Mouse (Mus musculus): ENCODE measurements at regions not wholly inside any gene's neighbourhood (a gene's known extent, or its start where the extent isn't known, plus 50 kb on each side); places are given as distances from the start of the nearest gene placed in this dataset.

DNA sequence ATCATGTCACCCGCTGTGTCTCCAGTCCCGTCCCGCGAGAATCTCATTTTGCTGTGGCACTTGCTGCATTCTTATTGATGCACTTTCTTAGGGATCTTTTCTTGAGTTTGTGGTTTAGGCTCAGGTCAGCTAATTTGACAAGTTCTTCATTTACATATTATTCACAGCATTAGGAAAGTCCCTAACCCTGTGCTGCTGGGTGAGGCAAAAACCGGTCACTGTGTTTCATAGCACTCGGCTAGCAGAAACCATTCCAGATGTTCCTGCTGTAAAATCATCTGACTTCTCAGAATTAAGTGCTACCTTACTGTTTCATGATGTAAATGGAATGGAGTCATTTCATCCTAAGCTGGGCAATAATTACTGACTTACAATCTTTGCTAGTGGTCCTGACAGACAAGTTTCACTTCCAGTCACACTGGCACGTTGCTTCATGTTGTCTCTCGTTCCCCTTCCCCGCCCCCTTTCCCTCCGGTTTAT lies 391.1 kb upstream of the Mmadhc start:
- no peak for DNase-seq

DNA sequence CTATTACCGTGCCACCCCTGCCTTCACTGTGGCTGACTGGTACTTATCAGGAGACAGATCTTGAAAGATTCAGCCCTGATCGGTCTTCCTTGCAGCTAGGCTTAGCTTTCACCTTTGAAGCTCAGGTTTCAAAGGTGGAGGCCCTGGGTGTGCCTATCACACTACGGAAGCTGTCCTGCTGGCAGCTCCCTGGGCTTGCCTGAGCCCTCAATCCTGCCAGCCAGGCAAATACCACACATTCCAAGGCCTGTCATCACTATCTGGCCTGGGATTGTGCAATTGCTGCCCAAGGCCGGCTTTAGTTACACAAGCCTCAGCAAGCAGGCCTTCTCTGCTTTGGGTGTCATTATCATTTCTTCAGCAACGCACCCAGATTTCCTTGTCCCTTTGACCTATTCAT lies 390.6 kb upstream of the Mmadhc start:
- DNase-seq, result peak; percentile 67

DNA sequence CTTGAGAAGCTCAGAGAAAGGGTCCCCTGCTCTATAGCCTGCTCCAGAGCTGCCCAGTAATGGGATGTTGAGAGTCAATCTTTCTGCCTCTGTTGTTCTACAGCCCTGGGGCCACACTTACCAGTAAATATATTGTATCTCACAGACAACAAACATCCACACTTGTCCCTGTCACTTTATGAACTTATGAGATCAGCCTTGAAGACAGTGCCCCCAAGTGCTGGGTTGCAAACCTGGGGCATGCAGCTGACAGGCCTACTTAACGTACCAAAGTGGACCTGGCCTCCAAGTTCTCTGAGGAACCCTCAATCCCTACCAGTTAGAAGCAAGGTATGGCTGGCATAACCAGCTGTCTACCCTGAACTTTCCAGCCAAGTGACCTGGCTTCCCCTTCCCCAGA lies 380.9 kb upstream of the Mmadhc start:
- DNase-seq, result no peak

DNA sequence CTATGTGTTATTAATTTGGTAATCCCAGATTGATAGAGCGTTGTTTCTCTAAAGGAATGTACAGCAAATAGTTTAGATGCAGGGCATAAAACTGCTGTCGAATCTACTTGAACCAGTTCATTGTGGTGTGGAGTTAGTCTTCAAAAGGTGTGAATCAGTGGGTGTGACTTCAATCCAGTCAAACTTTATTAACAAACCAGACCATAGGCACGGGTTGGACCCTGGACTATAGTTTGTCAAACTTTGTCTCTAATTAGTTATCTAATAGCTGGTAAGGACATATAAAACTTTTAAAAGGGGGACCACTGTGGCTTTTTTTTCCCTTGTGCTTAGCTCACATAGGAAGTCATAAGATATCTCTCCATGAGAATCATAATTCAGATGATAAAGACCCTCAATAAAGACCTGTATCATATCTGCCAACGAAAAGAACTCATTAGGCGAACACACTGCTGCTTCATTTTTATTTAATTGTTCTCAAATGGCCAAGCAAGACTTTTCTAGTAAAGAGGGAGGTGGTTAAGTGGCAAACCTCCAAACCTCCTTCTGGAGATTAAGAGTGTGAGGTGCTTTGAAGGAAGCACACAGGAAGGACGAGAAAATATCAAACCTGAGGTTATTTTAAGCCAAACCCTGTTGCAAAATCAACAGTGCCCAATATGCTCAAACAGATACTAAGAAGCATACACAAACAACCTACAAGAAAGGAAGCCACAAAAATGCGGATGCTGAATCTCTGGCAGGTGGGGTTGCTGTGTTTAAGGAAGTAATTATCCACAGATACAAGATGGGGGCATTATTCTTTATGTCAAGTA lies 379.3 kb upstream of the Mmadhc start:
- DNase-seq, result no peak

DNA sequence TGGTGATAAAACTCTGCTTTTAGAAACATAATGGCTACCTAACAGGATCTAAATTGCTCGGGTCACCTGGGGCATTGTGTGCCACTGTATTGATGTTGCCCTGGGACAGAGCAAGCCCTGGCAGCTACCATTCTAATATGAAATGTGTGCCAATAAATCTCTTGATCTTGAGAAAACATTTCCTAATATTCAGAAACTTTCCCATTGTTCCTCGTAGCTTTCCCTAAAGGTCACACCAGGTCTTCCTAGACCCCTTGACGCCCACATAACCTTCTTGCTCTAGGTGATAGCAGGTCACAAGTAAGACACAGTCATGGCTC lies 378.2 kb upstream of the Mmadhc start:
- DNase-seq, result no peak

DNA sequence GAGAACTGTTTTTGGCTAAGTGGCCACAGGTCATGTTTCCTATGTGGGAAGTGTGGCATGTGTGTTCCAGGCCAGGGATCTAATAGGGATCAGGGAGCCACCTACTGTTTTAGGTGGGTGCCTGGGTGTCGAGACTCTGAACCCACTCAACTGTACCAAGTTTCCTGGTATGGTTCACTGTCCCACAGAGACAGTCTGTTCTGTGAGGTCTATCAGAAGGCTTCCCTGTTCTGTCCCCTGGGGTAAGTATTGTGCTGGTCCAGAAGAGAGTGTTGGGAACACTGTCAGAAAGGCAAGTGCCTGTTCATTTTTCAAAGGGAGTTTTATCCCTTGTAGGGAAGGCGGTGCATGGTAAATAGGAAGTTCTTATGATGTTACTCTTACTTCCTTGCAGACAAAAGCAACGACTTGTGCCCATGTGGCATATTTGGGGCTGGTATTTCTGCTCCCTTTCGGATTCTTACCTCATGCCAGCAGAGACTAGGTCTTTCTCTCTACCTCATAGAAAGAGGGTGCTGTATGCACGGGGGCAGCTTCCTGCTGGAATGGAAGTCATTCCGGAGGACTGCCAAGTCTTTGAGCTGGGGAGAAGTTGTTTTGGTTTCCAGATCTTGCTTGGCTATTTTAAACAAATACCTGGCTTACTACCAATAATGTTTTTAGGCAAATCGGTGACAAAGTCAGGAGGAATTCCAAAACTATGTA lies 377.7 kb upstream of the Mmadhc start:
- DNase-seq, result peak; percentile 17

DNA sequence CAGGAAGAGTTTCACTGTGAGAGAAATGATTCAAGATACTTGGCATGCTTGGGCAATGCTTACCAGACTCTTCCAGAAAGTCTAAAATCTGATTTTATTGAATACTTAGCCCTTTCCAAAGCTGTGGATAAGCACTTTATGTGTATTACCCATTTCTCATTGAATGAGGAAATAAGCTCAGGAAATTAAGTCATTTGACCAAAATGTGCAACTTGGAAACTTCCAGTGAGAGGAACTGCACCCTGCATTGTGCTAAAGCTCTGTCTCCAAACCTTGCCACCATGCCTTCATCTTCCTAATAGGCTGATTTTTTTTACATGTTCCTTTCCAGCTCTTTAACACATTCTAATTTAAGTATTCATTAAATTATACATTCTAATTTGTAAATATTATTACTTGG lies 372.7 kb upstream of the Mmadhc start:
- no peak for DNase-seq

DNA sequence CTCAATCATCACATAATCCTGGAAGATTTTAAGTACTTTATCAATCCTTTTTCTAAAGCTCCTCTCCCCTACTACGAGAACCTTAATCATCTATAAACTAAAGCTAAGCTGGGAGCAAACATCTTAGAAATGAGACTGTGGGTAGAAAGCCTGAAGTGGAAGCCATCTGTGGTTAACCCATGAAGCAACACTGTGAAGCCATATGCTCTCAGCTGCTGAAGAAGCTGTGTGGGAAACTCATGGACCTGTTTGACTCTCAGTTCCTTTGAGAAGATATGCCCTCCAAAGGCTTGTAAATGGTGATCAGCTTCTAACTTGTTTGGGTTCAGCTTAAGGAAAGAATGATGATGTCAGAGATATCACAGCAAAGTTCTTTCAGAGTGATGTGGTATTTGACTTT lies 372.2 kb upstream of the Mmadhc start:
- no peak for DNase-seq

DNA sequence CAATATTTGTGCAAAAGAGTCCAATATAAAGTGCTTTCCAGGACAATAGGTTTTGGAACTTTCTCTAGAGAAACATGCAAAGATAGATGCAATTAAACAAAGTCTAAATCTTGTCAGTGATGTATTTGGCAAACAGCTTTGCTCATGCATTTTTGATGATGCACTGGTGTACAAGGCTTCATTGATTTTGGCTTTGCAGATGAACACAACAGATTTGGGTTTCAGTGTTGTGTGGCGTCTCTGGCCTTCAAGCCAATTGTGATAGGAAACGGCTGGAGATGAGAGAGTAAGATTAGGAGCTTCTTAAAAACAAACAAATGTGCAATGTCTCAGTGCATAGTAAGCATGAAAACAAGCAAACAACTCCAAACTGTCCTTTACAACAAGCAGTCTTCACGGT lies 370.6 kb upstream of the Mmadhc start:
- DNase-seq, result no peak

DNA sequence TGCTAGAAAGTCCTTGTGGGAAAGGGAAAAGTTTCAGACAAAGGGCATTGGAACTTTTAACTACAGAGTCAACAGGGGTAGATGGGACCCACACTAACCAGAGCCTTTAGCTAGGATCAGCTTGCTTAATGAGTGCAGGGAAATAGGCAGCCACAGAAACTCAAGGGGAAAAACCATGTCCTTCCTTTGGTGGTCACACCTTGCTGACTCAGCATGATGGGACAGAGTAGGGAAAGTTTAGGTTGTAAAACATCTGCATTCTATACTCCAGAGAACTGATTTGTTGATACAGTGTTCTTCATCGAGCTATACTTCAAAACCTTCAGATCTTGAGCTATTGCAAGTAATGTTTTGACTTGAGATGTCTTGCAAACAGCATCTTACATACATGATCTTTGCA lies 365.9 kb upstream of the Mmadhc start:
- DNase-seq, result no peak

DNA sequence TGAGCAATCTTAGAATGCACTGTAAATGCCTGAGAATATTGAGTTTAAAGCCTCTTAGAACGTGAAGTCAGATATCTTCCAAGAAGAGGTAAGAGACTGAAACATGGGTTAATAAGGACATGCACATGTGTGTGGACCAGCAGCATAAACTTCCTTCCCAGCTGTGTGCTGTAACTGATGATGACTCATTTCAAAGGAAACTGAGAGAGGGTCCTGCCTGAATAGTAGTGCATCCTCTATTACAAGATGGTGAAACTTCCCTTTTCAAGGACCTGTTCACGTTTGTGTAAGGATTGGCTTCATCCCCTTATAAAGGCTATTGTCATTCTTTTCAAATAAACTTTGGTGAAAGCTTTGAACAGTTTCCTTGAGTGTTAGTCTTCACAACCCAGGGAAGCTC lies 363.4 kb upstream of the Mmadhc start:
- no peak for DNase-seq

DNA sequence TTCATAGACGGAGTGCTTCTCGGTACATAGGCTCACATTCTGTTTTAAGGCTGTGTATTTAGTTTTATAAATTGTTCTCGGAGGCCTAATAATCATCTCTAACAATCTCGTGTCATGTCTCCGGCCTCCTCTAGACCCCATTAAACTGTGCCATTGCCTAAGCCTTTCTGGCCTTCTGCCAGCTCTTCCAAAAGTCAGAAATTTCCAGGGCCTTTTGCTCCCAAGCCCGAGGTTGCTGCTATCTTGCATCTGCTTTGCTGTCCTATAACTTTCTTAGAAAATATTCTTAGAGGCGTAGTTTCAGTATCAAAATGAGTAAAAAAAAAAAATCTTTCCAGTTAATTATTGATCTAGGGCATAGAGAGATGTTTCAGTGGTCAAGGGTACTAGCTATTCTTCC lies 361.2 kb upstream of the Mmadhc start:
- no peak for DNase-seq

DNA sequence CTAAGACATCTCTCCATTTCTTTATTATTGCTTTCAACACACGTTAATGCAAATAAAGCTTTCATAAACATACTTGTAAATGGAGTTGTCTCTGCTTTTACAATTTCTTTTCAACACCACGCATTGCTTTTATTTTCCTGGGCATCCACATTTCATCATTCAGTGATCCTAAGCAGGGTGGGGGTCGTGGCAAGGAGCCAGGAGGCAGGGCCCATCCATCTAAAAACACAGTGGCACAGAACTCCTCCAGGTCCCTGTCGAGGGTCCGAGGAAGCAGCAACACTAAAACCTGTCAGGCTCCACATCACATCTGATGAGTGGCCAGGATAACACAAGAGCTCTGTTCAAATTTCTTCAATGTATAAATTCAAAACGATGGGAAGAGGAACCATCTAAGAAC lies 359.8 kb upstream of the Mmadhc start:
- no peak for DNase-seq

DNA sequence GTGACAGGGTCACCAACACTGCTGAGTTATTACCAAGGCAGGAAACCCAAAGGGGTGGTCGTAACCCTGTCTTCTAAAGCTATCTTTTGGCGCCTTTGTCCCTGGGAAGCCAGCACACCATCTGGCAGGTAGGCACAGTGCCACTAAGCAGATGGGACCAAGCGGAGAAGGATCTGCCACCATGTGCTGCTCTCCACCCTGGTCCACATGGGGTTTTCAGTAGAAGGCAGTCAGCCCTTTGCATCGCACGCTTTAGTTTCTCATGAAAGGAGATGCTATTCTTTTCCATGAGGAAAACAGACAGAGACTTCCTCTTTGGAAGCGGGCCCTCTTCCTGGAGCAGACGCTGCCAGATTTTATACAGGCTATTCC lies 358.3 kb upstream of the Mmadhc start:
- peak; percentile 33 for DNase-seq

DNA sequence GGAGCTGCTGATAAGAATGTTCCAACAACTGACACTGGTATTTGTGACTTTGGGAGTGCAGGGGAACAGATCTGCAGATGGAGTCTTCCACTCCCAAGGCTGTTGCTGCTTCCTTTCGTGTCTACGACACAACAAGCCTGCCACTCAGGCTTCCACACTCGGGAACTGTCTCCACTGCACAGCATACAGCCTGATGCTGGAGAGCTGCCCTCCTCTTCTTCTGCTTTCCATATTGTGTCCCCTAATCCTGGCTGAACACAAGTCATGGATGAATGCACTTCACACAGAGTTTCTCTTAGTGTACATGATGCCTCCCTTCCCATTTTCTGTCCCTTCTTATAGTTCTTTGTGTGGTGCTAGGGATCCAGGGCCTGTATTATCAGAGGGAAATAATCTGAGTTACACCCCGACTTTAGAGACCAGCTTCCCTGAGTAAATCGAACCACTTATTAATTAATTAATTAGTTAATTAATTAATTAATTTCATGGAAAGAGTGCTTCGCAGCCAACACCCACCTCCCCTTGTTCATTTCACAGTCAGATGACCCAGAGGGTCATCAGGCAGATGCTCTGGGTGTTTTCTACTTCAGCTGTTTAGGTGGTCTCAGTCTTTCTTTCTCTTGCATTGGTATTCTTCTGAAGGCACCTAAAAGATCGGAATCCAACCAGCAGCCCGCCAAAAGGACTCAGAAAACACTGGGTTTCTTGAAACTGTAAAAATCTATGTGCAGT lies 357.8 kb upstream of the Mmadhc start:
- no peak for DNase-seq

DNA sequence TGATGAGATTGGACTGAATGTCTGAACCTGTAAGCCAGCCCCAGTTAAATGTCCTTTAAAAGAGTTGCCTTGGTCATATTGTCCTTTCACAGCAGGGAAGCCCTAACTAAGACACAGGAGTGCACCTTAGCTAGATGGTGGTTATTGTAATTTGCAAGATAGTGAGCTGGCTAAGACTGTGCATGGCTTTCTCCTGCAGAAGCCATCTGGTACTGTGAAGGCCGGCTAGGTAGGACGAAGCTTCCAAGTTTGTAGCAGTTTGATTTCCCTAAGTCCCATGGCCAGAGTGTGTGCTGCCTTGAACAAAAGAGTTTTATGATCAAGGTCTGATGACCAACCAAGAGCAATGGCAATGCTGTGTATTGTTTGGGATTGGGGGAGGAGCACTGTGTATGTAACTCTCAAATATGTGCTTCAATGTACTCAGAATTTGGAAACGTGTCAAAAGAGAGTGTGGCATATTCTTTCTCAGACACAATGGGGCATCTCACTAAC lies 356.6 kb upstream of the Mmadhc start:
- DNase-seq, result no peak

DNA sequence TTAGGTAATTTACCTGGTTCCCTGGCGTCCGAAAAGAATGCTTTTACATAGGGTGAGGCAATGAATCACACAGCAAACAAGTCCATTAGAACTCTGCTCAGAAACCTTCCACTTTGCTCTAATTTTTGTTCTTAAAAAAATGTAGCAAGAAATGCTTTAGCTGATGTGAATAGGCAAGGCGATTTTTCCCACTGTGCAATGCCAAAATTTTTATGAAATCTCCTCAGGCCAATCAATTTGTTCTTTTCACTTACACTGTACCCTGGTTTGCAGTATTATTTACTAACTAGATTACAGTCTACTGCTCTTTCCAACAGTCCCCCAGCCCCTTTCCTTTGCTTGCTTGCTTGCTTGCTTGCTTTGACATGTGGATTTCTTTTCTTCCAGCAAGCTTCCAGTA lies 353.1 kb upstream of the Mmadhc start:
- DNase-seq, result no peak

DNA sequence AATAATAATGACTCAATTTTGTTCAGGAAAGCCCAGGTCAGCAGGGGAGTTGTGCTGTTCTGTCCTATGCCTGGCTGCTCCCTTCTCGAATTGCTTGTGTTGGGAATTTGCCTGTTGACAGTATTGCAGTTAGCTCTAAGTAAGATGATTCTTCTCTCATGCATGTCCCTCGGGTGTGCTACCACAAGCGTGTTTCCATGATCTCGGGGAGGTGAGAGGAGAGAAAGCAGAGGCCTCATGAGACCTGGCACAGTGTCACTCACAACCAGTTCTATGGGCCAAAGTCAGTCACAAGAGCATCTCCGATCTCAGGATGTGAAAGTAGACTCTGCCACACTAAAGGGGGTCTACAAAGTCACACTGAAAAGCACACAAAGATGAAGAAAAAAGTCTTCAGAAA lies 346.6 kb upstream of the Mmadhc start:
- DNase-seq, result no peak

DNA sequence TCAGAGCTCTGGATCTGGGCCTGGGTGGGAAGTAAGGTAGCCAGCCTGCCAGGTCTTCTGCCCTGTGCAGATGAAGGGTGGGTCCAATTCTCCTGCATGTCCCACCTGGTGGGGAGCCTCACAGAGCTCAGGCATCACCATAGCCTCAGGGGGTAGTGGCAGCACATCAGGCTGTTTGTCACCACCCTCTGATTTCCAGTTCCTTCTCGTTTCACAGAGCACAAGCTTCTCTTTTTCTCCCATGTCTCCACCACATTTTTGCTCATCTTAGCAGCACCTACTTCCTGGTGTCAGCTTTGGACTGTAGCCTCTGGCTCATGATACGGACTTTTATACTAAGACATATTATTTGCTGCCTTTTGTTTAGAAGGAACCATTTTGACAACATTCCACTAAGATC lies 345.6 kb upstream of the Mmadhc start:
- no peak for DNase-seq

DNA sequence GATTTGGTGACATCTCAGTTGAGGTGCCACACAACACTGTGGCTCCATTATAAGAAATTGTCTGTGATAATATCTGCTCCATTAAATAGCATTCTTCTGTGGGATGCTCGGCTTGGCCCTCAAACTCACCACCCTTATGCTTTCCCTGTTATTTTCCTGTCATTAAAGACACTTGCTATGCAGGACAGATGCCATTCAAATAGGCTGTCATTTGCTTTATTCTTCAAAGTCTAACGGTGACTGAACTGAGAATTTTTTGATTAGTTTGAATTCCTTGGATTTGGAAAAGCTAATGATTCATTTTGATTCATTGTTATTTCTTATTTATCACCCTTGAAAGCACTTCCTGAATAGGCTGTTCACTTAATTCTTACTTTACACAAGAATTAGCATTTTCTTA lies 339.3 kb upstream of the Mmadhc start:
- DNase-seq, result no peak

DNA sequence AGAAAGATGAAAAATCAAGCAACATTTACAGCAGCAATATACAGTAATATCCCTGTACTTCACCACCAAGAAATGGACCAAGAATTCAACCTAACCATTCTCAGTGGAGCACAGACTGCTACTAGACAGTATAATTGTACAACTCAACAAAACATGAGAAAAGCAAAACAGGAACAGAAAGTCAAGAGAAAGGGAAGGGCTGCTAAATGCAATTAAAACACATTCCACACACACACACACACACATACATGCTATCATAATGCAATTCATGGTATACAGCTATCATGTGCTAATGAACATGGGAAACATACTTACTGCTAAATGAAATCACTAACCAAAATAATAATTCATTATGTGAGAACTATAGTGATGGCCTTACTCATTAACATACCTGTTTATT lies 335.2 kb upstream of the Mmadhc start:
- DNase-seq, result no peak

DNA sequence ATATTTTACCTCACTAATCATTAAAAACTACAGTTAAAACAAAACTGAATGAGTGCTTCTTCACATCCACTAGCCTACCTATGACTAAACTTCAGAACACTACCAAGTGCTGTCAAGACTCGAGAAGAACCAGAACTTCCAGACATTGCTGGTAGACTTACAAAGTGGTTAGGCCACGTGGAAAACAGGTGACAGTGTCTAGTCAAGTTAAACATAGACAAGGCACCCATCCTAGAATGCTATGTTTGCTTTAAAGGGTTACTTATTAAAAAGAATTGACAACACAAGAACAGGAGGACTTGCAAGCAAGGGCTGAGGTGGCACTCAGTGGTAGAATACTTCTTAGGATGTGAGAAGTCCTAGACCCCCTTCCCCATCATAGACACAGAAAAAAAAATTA lies 330.9 kb upstream of the Mmadhc start:
- peak; percentile 52 for DNase-seq

DNA sequence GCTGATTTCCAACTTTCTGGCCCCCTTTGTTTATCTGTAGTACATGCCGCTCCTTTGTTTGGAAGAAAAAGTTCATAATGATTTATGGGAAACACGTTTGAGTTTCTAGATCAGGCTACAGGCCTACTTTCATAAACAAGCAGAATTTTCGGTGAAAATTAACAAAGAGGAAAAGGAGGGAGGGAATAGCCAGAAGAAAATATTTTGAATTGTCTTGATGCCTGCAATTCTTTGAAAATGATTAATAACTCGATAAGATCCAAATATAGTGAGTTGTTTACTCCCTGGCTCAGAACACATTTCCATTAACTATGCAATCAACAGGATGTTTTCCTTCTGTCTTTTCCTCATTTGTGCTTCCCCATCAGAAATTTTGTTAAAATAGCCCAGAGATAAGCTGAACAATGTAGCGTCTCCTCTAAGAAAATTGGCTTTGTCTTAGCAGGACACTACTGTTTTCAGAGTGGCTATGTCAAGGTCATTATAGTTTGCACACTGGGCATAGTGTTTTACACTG lies 328.7 kb upstream of the Mmadhc start:
- peak; percentile 24 for DNase-seq

DNA sequence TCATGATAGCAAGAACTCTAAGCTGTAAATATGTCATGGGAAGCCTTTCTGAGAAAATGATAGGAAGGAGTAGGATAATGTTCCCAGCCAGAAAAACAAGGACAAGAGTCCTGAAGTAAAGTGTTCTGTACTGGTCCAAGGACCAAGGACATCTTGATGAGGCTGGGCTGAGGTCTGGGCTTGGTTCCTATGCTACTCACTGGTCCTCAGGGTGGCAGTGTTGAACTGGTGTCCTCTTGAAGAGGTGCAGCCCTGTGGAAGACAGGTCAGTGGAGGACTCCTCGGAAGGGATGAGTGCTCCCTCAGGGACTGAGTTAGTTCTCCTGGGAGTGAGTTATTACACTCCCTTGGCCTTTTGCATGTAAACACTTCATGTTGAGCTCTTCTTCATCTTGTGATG lies 312.5 kb upstream of the Mmadhc start:
- peak; percentile 69 for DNase-seq
